Comparison of ENCODE assay signal across 8 mouse cellular contexts in the genomic region with DNA sequence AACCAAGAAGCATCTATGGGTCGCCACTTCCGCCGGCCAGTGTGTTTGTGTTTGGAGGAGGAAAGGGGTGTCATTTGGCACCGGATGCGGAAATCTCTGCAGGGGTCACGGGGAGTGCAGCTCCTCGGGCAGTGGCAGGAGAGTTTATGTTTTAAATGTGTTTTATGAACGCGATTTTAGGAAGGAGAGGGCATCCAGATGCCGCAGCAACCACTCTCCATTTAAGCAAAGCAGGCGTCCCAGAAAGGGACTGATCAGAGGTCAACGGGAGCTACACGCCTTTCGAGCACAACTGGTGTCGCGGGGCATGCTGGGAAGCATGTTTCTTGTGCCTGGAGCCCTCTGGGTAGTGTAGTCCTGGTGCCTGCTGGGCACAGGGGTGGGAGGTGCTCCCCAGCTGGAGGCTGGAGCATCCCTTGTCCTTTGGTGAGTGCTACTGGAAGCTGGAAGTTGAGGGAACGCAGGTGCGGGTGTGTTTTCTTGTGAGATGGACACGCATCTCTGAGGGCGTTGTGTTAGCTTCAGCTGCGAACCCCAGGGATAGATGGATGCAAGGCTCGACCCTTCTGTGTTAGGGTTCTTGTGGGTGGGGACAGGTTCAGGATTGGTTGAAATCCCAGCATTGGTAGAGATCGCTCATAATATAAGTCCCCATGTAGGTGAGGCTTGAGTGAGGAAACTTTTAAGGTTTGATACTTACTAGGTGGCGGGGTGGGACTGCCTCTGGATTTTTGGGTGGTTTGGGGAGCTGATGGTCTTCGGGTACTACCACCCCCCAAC.
A peak's percentile ranks its signal among the peaks of the same experiment; 100 is the strongest.
DNase-seq lines count a peak whose midpoint lies in the region; ATAC-seq lines count a peak whose summit lies in the region.

No protein-coding gene starts in this region.

- peak overlapping the region; percentile 78 for H3K27ac ChIP-seq in hindbrain, embryonic 13.5 days

- peaks cover 39% of the 10 kb centered on the region for H3K27me3 ChIP-seq in hindbrain, embryonic 13.5 days

- peak; percentile 81 for DNase-seq in Muller cell, postnatal 12 days (ENCODE audit: inconsistent ontology term)
- peak; percentile 91 for DNase-seq in cerebellum, adult 9-10 months
- peak; percentile 81 to 83 for DNase-seq in frontal cortex, postnatal 14 days (ENCODE audit: low spot score in 2 of 2)
- DNase-seq in layer of hippocampus, postnatal 14 days (ENCODE audit: low spot score in 2 of 2), result peak; percentile 86 to 88
- peak; percentile 92 for DNase-seq in lung, postnatal 10 days
- peak; percentile 69 for DNase-seq in ovary, postnatal 14 days (ENCODE audit: low spot score)
- peak; percentile 54 for DNase-seq in thymus, postnatal 10 days (ENCODE audit: low spot score in 2 of 2)

- H3K4me3 ChIP-seq in hindbrain, embryonic 13.5 days, result peak overlapping the region; percentile 56

- H3K36me3 ChIP-seq in hindbrain, embryonic 13.5 days, result peaks cover 7% of the 10 kb centered on the region; the same call in 1 of the 2 replicates

- 7% methylated on average over 25 of the region's 25 CpGs for WGBS in hindbrain, embryonic 13.5 days

- H3K4me2 ChIP-seq in hindbrain, embryonic 13.5 days, result peak overlapping the region; percentile 62

- H3K9me3 ChIP-seq in hindbrain, embryonic 13.5 days, result no peaks in the 10 kb centered on the region

- H3K9ac ChIP-seq in hindbrain, embryonic 13.5 days, result peak overlapping the region; percentile 74

- ATAC-seq in hindbrain, embryonic 13.5 days (ENCODE audit: low FRiP score), result peak; percentile 99

- peaks cover 10% of the 10 kb centered on the region for H3K4me1 ChIP-seq in hindbrain, embryonic 13.5 days (replicated peaks)

Comparison
In these comparisons a context has a peak if more than half of its experiments do, and no peak if none do; other contexts are left out.
1. Peak in every context shown above with its lines: DNase-seq, ATAC-seq, H3K4me3 ChIP-seq and H3K27ac ChIP-seq.